Comparison of ENCODE assay signal across 21 mouse cellular contexts in genomic region chr19:47950946-47951345, GRCm38 (mm10). TPM values are rescaled to one million over a fixed set of nuclear protein-coding genes. Genes with fewer than 3 reads are reported as not detected.
"Had no signal": no experiment of that assay in that cellular context is flagged by ENCODE, and none has a peak within 500 bp of the region (broad histone marks: within the 10 kb centered on the region; RNA-seq: fewer than 3 reads in every experiment).

No protein-coding gene starts in this region.

- H3K27me3 ChIP-seq: neural tube, embryonic 13.5 days; neural tube, embryonic 15.5 days; stomach, embryonic 15.5 days had no signal

- H3K36me3 ChIP-seq: neural tube, embryonic 13.5 days; neural tube, embryonic 15.5 days; stomach, embryonic 15.5 days had no signal

- H3K4me3 ChIP-seq: neural tube, embryonic 13.5 days; neural tube, embryonic 15.5 days; stomach, embryonic 15.5 days had no signal

- H3K4me2 ChIP-seq: neural tube, embryonic 13.5 days; neural tube, embryonic 15.5 days; stomach, embryonic 15.5 days had no signal

- H3K9me3 ChIP-seq: neural tube, embryonic 13.5 days; neural tube, embryonic 15.5 days; stomach, embryonic 15.5 days had no signal

- H3K27ac ChIP-seq: neural tube, embryonic 13.5 days; neural tube, embryonic 15.5 days; stomach, embryonic 15.5 days; stomach, postnatal 0 days had no signal

- DNase-seq: retina, postnatal 1 day; right cerebral cortex, adult 18-20 months; right cerebral cortex, postnatal 14 days; right cerebral cortex, postnatal 25 days; right cerebral cortex, postnatal 4 days; spleen, adult 18-20 months; thymus, adult 18-20 months; thymus, adult 2 months; thymus, postnatal 14 days; thymus, postnatal 25 days; thymus, postnatal 36 days; thymus, postnatal 4 days had no signal

- H3K4me1 ChIP-seq: stomach, embryonic 15.5 days had no signal

- H3K9ac ChIP-seq: neural tube, embryonic 13.5 days; neural tube, embryonic 15.5 days; stomach, embryonic 15.5 days had no signal

RNA-seq across cellular contexts. Expression of gene Cfap58, which starts 13.5 kb away (rescaled TPM):
- total RNA-seq: neutrophil, adult 5-6 weeks had no signal
- polyA plus RNA-seq: small intestine, adult 2 months; spleen, adult 2 months; stomach, embryonic 14.5 days; stomach, embryonic 15.5 days; stomach, postnatal 0 days; urinary bladder, adult 2 months had no signal

RNA-seq across cellular contexts. Expression of gene Cfap43, which starts 31.9 kb away (rescaled TPM):
- polyA plus RNA-seq: small intestine, adult 2 months; spleen, adult 2 months had no signal
